Mouse (Mus musculus): ENCODE data around the gene Impdh1.
"Not testable (repeated sequence)": the region's sequence is repeated elsewhere in the genome, so short reads cannot be mapped to it uniquely, and the experiment has no call there.

The Impdh1 gene

DNA sequence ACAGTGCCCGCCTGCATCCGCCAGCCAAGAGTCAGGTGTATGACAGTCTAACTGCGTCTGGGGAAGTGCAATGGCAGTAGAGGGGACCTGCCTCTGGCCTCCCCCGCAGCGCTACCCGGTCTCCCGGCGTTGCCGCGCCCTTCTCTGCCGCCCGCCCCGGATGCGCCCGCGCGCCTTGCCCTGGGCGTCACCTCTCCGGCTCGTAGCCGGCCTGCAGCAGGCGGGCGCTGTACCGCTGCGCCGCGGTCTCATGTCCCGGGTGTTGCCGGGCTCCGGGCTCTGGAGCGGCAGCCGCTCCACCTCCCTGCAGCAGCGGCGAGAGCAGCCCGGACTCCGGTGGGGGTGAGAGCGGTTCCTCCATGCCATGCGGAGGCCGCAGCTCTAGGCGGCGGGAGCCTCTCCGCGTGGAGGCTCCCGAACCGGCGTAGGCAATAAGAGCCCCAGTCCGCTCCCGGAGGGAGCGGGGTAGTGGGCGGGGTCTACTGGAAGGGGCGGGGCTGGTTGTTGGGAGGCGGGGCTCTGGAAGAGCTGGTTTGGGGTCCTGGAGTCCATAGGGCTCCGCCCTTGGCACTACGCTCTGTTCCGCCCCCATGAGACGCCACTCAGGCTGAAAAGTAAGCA is at the start of gene Impdh1:
Gene Impdh1 (minus strand): TSS at position 484 of the 621 bp plus-strand sequence.
- in situ Hi-C loops (cut with MboI; ENCODE audit: low sequenced_read_pairs), result no loop called here

GRCm38 (mm10) chr6:29264456-29264781 is 48.3 kb upstream of the Impdh1 start:
- in situ Hi-C loops (cut with MboI; ENCODE audit: low sequenced_read_pairs), result no loop called here

- in situ Hi-C loops (cut with MboI; ENCODE audit: low sequenced_read_pairs), result no loop called here
Observed at GRCm38 (mm10) chr6:29263650-29264455, 47.7 kb upstream of the Impdh1 start.

GRCm38 (mm10) chr6:29261831-29262230 is 45.7 kb upstream of the Impdh1 start:
- in situ Hi-C loops (cut with MboI; ENCODE audit: low sequenced_read_pairs), result no loop called here

- in situ Hi-C loops (cut with MboI; ENCODE audit: low sequenced_read_pairs), result no loop called here
Observed at GRCm38 (mm10) chr6:29259418-29259817, 43.3 kb upstream of the Impdh1 start.

DNA sequence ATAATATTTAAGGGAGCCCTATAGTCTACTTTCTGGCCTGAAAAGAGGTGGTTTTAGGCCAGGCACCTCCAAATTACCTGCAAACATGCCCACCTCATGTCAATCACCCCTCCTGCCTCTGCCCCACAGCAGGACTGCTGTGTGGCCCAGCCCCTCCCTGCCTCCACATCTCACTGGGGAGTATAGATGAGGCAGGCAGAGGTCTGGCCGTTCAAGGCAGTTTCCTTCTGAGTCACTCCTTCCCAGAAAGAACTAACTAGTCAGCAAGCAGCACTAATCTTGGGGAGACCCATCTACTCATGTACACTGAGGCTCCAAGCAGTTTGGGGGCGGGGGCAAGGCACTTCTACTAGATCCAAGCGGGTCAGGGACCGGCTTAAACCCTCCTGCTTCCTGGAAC is 30.9 kb upstream of the Impdh1 start:
- in situ Hi-C loops (cut with MboI; ENCODE audit: low sequenced_read_pairs), result no loop called here

DNA sequence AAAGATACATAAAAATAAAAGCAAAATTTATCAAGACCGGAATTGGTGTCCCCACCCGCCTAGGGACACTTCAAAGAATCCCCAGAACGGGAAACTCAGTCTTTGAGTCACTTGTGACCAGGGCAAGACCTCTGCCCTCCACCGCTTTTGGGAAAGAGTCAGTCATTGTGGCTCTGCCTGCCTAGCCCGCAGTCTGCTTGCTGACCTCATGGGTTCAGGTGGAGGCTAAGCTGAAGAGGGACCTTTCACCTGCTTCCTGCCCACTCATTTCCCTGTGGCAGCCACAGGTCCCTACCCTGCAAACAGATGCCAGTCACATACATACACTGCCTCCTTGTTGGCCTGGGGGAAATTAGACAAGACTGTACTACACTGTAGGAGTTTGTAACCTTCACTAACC is 30.4 kb upstream of the Impdh1 start:
- in situ Hi-C loops (cut with MboI; ENCODE audit: low sequenced_read_pairs), result no loop called here

DNA sequence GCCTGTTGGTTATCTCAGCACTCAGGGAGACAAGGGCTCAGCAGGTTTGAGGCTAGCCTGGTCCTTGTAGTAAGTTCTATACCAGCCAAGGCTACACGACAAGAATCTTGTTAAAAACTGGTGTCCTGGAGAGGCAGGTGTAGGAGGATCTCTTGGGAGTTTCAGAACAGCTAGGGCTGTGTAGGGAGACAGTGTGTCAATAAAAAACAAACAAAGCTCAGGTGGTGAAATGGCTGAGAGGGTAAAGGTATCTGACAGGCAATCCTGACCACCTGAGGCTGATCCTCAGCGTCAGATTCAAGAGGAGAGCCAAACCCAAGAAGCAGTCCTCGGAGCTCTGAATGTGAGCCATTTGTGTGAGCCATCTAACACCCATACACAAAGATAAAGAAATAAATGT is 30.0 kb upstream of the Impdh1 start:
- in situ Hi-C loops (cut with MboI; ENCODE audit: low sequenced_read_pairs), result no loop called here

- in situ Hi-C loops (cut with MboI; ENCODE audit: low sequenced_read_pairs), result no loop called here
Observed at GRCm38 (mm10) chr6:29245272-29246120, 29.3 kb upstream of the Impdh1 start.

- in situ Hi-C loops (cut with MboI; ENCODE audit: low sequenced_read_pairs), result loop anchor here (5.0 kb wide), 1 partner anchor 35 kb away; no protein-coding TSS in a partner anchor
Observed at GRCm38 (mm10) chr6:29242265-29242664, 26.1 kb upstream of the Impdh1 start.

DNA sequence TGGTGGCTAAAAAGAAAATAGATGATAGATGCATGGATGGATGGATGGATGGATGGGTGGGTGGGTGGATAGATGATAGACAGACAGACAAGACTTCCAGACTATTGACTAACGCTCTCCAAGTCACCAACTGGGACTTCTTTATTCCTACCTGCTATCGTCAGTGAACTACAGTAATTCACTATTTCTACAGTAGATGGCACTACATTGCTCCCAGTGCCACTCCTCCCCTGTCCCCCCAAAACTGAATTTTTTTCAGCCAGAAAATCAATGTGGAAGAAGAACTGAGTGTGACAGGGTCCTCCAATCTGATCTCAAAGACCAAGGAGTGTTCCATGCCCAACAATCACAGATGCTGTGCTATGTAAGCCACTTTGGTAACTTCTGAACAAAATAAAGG is 25.5 kb upstream of the Impdh1 start:
- in situ Hi-C loops (cut with MboI; ENCODE audit: low sequenced_read_pairs), result loop anchor here (5.0 kb wide), 1 partner anchor 34 kb away; no protein-coding TSS in a partner anchor

DNA sequence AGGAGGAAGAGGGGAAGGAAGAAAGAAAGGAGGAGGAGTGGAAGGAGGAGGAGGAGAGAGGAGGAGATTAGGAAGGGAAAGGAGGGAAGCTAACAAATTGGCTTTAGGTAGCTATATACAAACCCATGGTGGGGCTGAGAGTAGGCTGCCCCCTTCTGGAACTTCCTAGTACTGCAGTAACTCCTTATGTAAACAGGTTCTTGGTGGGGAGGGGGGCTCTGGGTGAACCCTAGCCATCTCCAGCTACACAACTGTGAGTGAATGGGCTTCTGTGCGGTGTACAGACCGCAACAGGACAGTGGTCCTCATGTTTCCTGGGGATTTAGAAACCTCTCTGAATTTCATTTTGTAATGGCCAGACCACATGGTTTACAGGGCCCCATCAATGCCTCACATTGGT is 24.6 kb upstream of the Impdh1 start:
- in situ Hi-C loops (cut with MboI; ENCODE audit: low sequenced_read_pairs), result loop anchor here (5.0 kb wide), 1 partner anchor 34 kb away; no protein-coding TSS in a partner anchor

GRCm38 (mm10) chr6:29234272-29234671 is 18.1 kb upstream of the Impdh1 start:
- in situ Hi-C loops (cut with MboI; ENCODE audit: low sequenced_read_pairs), result no loop called here

- in situ Hi-C loops (cut with MboI; ENCODE audit: low sequenced_read_pairs), result no loop called here
Observed at GRCm38 (mm10) chr6:29233710-29234109, 17.5 kb upstream of the Impdh1 start.

- in situ Hi-C loops (cut with MboI; ENCODE audit: low sequenced_read_pairs), result no loop called here
Observed at GRCm38 (mm10) chr6:29232321-29232720, 16.2 kb upstream of the Impdh1 start.

GRCm38 (mm10) chr6:29231799-29232198 is 15.6 kb upstream of the Impdh1 start:
- in situ Hi-C loops (cut with MboI; ENCODE audit: low sequenced_read_pairs), result no loop called here

DNA sequence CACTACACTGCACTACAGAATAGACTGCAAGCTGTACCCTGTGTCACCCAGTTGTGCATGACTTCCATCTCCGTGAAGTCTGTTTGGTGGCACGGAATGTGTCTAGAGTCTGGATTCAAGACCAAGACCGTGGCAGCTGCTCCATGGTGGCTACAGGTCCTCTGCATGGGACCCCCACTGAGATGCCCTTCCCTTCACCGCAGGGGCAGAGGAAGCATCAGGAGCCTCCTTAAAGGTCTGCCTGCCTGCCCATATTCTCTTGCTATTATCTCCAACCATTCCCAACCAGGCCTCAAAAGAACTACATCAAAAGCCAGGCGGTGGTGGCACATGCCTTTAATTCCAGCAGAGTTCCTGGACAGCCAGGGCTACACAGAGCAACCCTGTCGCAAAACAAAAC is 14.2 kb upstream of the Impdh1 start:
- in situ Hi-C loops (cut with MboI; ENCODE audit: low sequenced_read_pairs), result no loop called here

GRCm38 (mm10) chr6:29229265-29229913 is 13.2 kb upstream of the Impdh1 start:
- in situ Hi-C loops (cut with MboI; ENCODE audit: low sequenced_read_pairs), result no loop called here

DNA sequence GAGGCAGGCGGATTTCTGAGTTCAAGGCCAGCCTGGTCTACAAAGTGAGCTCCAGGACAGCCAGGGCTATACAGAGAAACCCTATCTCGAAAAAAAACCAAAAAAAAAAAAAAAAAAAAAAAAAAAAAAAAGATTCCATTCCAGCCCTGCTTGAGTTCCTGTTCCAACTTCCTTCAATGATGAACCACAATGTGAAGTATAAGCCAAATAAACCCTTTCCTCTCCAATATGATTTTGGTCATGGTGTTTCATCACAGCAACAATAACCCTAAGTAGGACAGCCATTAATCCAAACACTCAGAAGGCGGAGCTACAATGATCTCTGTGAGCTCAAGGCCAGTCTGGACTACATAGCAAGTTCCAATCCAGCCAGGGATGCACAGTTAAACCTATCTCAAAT is 1.6 kb upstream of the Impdh1 start:
- in situ Hi-C loops (cut with MboI; ENCODE audit: low sequenced_read_pairs), result not testable (repeated sequence)

- in situ Hi-C loops (cut with MboI; ENCODE audit: low sequenced_read_pairs), result no loop called here
Observed at GRCm38 (mm10) chr6:29215181-29215580, 983 bp downstream of the Impdh1 start.

DNA sequence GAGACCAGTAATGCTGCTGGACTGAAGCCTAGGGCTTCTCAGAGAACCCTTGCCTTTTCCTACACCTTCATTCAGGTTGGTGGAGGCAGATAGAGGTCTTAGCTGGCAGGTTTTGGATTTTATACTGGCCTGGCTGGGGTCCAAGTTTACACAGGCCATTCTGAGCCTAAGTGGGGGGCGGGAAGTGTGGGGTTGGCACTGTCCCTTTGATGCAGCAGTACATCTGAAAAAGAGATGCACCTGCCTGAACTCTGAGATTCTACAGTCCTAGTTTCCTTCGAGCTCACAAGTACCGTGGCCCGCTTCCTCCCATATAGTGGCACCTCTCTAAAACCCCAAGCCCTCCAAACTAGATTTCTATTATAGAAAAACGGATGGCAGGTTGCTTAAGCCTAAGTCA is 1.4 kb downstream of the Impdh1 start:
- in situ Hi-C loops (cut with MboI; ENCODE audit: low sequenced_read_pairs), result no loop called here
